Mouse (Mus musculus) neural tube, embryonic 11.5 days (tissue): ENCODE results near the gene Kcnmb4. TPM values are rescaled to one million over a fixed set of nuclear protein-coding genes. Genes with fewer than 3 reads are reported as not detected.

Experiments used
- ATAC-seq: fragments of 200-750 bp; cut with Nextera tagmentation; 2 replicates; pipeline ENCODE4 v1.8.0; 2017; ENCODE audit warnings: moderate number of reproducible peaks, mild to moderate bottlenecking, moderate TSS enrichment, moderate library complexity; ENCODE audit not compliant: insufficient read depth, low FRiP score, low TSS enrichment
- DNase-seq: peaks from one replicate; pipeline ENCODE4 v3.0.0-alpha.2; 2015; ENCODE audit warnings: low spot score
- H3K27ac ChIP-seq: fragments of 300-500 bp; sonication (generic); 2 replicates; pipeline ENCODE4 v1.5.1; 2014; ENCODE audit warnings: low read depth, mild to moderate bottlenecking, low read length
- H3K27me3 ChIP-seq: fragments of 300-500 bp; sonication (generic); 2 replicates; pipeline ENCODE4 v1.6.1; 2014; ENCODE audit warnings: mild to moderate bottlenecking, low read length, mixed read lengths; ENCODE audit not compliant: control insufficient read depth, insufficient read depth
- H3K36me3 ChIP-seq: fragments of 300-500 bp; sonication (generic); 2 replicates; pipeline ENCODE4 v1.6.1; 2014; ENCODE audit warnings: mild to moderate bottlenecking, low read length, moderate library complexity, mixed read lengths; ENCODE audit not compliant: control insufficient read depth, insufficient read depth
- H3K4me1 ChIP-seq: fragments of 300-500 bp; sonication (generic); 2 replicates; pipeline ENCODE4 v1.6.1; 2014; ENCODE audit warnings: low read length, mixed read lengths; ENCODE audit not compliant: control insufficient read depth, insufficient read depth
- H3K4me2 ChIP-seq: fragments of 300-500 bp; sonication (generic); 2 replicates; pipeline ENCODE4 v1.6.1; 2014; ENCODE audit warnings: low read depth, mild to moderate bottlenecking, moderate library complexity
- H3K4me3 ChIP-seq: fragments of 300-500 bp; sonication (generic); 2 replicates; pipeline ENCODE4 v1.5.1; 2014; ENCODE audit warnings: low read depth, low read length
- H3K9ac ChIP-seq: fragments of 300-500 bp; sonication (generic); 2 replicates; pipeline ENCODE4 v1.6.1; 2014; ENCODE audit warnings: mild to moderate bottlenecking, low read length
- H3K9me3 ChIP-seq: fragments of 300-500 bp; sonication (generic); 2 replicates; pipeline ENCODE4 v1.6.1; 2016; ENCODE audit warnings: low read length; ENCODE audit not compliant: control insufficient read depth
- WGBS: fragments of 180-500 bp; shearing (Covaris S2); extraction: QIAGEN DNeasy Blood & Tissue Kit; methylation state at CpG from one replicate; pipeline ENCODE4 v1.1.7; 2014; 5-methylcytosine and 5-hydroxymethylcytosine counted together
- polyA plus RNA-seq: library from polyadenylated mRNA; unstranded; fragments of >200 nt; fragmentation: Nextera tagmentation; extraction: Ambion mirVana; gene quantifications from 2 replicates; pipeline ENCODE4 v1.2.1, GENCODE M21; 2014

The Kcnmb4 gene
- 14.1 and 18.3 TPM in 2 replicates for polyA plus RNA-seq

DNA sequence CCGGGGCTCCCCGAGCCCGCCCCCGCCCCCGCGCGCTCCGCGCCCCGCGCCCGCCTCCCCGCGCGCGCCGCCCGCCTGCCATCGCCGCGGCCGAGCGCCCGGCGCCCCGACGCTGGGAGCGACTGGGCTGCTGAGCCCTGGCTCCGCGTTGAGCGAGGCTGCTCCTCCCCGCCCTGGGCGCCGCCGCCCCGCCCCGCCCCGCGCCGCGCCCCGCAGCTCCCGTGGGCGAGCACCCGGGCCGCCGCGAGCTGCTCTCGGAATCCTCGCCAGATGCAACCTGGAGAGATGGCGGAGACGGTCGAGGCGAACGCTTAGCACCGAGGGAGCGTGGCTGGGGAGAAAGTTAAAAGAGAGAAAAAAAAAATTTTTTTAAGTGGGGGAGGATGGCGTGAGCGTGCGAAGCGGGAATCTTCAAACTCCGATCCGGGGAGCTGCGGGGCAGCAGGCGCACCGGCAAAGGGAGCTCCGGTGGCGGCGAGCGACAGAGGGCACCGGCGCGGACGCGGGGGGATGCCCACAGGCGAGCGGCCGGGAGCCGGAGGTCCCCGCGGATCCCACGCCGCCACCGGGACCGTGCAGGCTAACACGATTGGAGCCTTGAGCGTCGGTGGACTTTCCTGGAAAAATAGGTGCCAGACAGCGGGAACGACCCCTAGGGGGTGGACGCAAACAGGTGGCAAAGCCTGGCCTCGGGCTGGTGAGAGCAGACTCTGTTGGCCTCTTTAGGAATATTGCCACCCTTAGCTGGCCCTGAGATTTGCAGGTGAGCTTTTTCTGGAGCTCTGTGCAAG lies at the start of gene Kcnmb4:
Gene Kcnmb4 (minus strand): TSS at position 120 of the 791 bp plus-strand sequence.
- H3K9ac ChIP-seq, result peak within 1 kb of the TSS; percentile 89
- no peaks in the 10 kb centered on the region for H3K27me3 ChIP-seq
- H3K9me3 ChIP-seq, result no peaks in the 10 kb centered on the region
- DNase-seq, result peak; percentile 70
- H3K4me3 ChIP-seq, result peak within 1 kb of the TSS; percentile 69
- peak within 1 kb of the TSS; percentile 80 for H3K27ac ChIP-seq
- no peaks in the 10 kb centered on the region for H3K36me3 ChIP-seq
- ATAC-seq, result peak; percentile 88
- H3K4me1 ChIP-seq, result 0 out of 2 replicates have a peak, but pooled peaks cover 6% of the 10 kb centered on the region
- under 1% methylated on average over 55 of the region's 92 CpGs for WGBS
- peak within 1 kb of the TSS; percentile 93 for H3K4me2 ChIP-seq

DNA sequence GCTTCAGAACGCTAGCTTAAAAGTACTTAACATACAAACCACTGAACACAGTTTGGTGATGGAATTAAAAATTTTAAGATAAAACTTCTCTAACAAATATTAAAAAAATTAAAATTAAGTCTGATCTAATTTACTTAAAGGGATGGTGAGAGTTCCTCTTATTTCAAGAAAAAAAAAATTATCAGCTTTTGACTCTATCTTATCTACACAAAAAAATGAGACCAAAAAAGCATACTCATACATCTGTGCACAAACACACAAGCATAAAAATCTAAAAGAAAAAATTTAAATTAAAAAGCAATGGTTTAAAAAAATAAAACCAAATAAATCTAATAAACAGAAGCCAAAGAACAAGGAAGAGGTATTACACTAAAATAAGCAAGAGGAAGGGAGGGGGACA lies 45.9 kb upstream of the Kcnmb4 start:
- no peak overlapping the region for H3K4me2 ChIP-seq
- 95% methylated on average over 1 of the region's 1 CpGs for WGBS
- no peaks in the 10 kb centered on the region for H3K4me1 ChIP-seq
- H3K4me3 ChIP-seq, result no peak overlapping the region
- no peaks in the 10 kb centered on the region for H3K27me3 ChIP-seq
- DNase-seq, result no peak
- H3K9ac ChIP-seq, result no peak overlapping the region
- ATAC-seq, result no peak
- H3K9me3 ChIP-seq, result no peaks in the 10 kb centered on the region
- H3K27ac ChIP-seq, result no peak overlapping the region
- H3K36me3 ChIP-seq, result no peaks in the 10 kb centered on the region

GRCm38 (mm10) chr10:116515590-116515989 lies 41.9 kb upstream of the Kcnmb4 start:
- no peak for DNase-seq
- Histone ChIP-seq H3K4me3 (no peak overlapping the region), H3K4me1 (no peaks in the 10 kb centered on the region; the same call in 1 of the 2 replicates), H3K36me3 (no peaks in the 10 kb centered on the region), H3K4me2 (no peak overlapping the region), H3K27ac (no peak overlapping the region), H3K9me3 (no peaks in the 10 kb centered on the region), H3K27me3 (no peaks in the 10 kb centered on the region), H3K9ac (no peak overlapping the region)
- 93% methylated on average over 6 of the region's 6 CpGs for WGBS
- ATAC-seq, result no peak

- no peak overlapping the region for H3K9ac ChIP-seq
- H3K9me3 ChIP-seq, result no peaks in the 10 kb centered on the region
- H3K27me3 ChIP-seq, result no peaks in the 10 kb centered on the region
- WGBS, result 95% methylated on average over 4 of the region's 4 CpGs
- no peaks in the 10 kb centered on the region; the same call in 1 of the 2 replicates for H3K4me1 ChIP-seq
- no peak overlapping the region for H3K4me2 ChIP-seq
- ATAC-seq (no peak), DNase-seq (no peak)
- H3K27ac ChIP-seq, result no peak overlapping the region
- no peak overlapping the region for H3K4me3 ChIP-seq
- no peaks in the 10 kb centered on the region for H3K36me3 ChIP-seq
These were observed 41.5 kb upstream of the Kcnmb4 start for GRCm38 (mm10) chr10:116515158-116515557.

DNA sequence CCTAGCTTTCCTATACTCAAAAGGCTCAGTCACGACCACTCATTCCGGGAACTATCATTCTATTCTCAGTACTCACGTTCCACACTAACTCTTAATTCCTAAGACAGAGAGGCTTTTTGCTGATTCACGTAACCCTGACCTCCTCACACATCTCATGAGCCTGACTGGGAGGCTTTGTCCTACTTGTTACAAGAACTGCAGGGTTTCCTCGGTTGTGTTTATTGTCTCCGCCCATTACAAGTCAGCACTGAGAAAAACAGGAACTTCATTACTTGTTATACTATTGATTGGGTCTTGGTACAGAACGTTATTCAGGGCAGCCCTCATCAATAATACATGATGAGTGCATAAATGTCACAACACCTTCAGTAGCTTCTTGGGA lies 39.6 kb upstream of the Kcnmb4 start:
- H3K4me2 ChIP-seq, result no peak overlapping the region
- ATAC-seq, result no peak

DNA sequence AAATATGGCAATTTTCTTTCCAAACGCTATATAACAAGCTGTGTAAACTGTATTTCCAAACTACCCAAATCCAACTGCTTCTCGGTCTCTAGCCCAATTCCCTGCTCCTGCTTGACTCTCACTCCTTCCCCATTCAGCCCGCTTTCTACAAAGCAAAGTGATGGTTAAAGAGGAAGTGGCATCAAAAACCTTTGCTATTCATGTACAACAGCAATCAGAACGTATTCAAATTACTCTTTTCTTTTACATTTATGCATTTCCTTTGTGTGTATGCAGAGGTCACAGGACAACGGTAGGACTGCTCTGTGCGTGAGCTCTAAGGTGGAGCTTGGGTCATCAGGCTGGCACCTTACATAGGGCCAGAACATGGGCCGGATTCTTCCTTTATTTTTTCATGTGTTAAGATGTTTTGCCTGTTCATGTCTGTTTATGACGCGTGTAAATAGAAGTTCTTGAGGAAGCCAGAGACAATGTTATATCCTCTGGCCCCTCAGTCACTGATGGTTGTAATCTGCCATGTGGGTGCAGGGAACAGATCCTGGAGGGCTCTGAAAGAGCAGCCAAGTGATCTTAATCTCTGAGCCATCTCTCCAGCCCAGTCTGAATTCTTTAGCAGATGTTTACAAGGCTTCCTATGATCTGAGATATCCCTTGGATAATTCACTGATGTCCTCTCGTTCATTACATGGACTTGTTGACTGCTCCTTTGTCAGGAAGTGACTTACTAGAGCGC lies 39.0 kb upstream of the Kcnmb4 start:
- no peak overlapping the region for H3K27ac ChIP-seq
- WGBS, result 86% methylated on average over 11 of the region's 11 CpGs
- DNase-seq (no peak), ATAC-seq (no peak)
- no peaks in the 10 kb centered on the region for H3K36me3 ChIP-seq
- H3K4me3 ChIP-seq, result no peak overlapping the region
- no peaks in the 10 kb centered on the region for H3K9me3 ChIP-seq
- H3K4me1 ChIP-seq, result no peaks in the 10 kb centered on the region; the same call in 1 of the 2 replicates
- H3K9ac ChIP-seq, result no peak overlapping the region
- H3K4me2 ChIP-seq, result no peak overlapping the region
- no peaks in the 10 kb centered on the region for H3K27me3 ChIP-seq

More for the DNA sequence above, 39.6 kb upstream of the Kcnmb4 start:
- no peaks in the 10 kb centered on the region; the same call in 1 of the 2 replicates for H3K4me1 ChIP-seq
- DNase-seq, result no peak
- H3K27ac ChIP-seq, result no peak overlapping the region
- H3K4me3 ChIP-seq, result no peak overlapping the region
- 49% methylated on average over 7 of the region's 7 CpGs for WGBS
- no peaks in the 10 kb centered on the region for H3K9me3 ChIP-seq
- no peak overlapping the region for H3K9ac ChIP-seq
- no peaks in the 10 kb centered on the region for H3K36me3 ChIP-seq
- H3K27me3 ChIP-seq, result no peaks in the 10 kb centered on the region

GRCm38 (mm10) chr10:116505303-116506014 lies 31.8 kb upstream of the Kcnmb4 start:
- ATAC-seq, result no peak
- Histone ChIP-seq H3K27me3 (no peaks in the 10 kb centered on the region), H3K4me2 (no peak overlapping the region), H3K27ac (no peak overlapping the region), H3K4me3 (no peak overlapping the region), H3K9me3 (no peaks in the 10 kb centered on the region), H3K36me3 (no peaks in the 10 kb centered on the region), H3K4me1 (no peaks in the 10 kb centered on the region), H3K9ac (no peak overlapping the region)
- WGBS, result 93% methylated on average over 7 of the region's 7 CpGs
- DNase-seq, result no peak

GRCm38 (mm10) chr10:116492768-116493167 lies 19.1 kb upstream of the Kcnmb4 start:
- no peak for ATAC-seq
- no peaks in the 10 kb centered on the region for H3K9me3 ChIP-seq
- H3K27ac ChIP-seq, result no peak overlapping the region
- no peak overlapping the region for H3K9ac ChIP-seq
- no peaks in the 10 kb centered on the region for H3K4me1 ChIP-seq
- no peak for DNase-seq
- no peaks in the 10 kb centered on the region for H3K27me3 ChIP-seq
- WGBS, result 93% methylated on average over 3 of the region's 3 CpGs
- H3K4me3 ChIP-seq, result no peak overlapping the region
- H3K36me3 ChIP-seq, result peaks cover 7% of the 10 kb centered on the region; the same call in 1 of the 2 replicates
- no peak overlapping the region for H3K4me2 ChIP-seq
